Mouse (Mus musculus) brain, adult 2 months (tissue): Measurements from ENCODE around the gene Recql5.

Experiments used
- DNase-seq: peaks from one replicate; pipeline ENCODE4 v3.0.0; 2011; ENCODE audit warnings: low read depth, low spot score

Gene Recql5

DNA sequence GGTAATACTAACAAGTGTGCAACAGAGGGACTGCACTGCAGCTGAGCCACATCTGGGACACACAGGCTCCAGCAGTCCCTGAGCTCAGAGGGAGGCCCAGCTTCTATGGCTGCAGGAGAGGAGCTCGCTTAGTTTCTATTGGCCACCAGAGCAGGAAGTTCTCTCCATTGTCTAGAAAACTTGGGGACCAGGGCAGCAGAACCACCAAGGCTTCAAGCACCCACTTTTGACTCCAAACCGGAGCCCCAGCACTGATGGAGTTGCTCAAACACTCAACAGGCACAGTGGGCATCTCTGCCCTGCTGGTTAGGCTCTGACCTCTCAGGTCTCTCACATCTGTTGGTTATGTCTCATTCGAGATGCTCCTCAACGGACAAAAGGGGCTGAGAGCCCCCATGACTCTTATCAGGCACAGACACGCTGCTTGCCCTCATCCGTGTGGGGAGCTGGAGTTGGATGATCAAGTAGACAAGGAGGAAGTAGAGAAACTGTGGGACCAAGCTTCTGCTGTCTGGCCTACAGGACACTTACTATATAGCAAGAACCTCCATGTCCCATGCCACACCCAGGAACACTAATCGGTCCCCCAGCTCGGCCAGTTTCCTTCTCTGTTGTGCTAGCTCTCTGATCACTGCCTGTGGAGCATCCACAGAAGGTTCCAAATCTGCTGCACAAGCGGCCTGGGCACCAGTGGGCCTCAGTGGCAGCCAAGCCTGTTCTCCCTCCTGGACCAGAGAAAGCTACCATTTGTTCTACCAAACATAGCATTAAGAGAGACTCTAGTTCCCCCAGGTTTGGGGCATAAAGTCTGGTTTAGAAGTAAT is 31.7 kb downstream of the Recql5 start:
- DNase-seq: no peak

- DNase-seq: no peak
Measured at GRCm38 (mm10) chr11:115900561-115901337, 32.5 kb downstream of the Recql5 start.

- no peak for DNase-seq
Measured at GRCm38 (mm10) chr11:115899486-115900266, 33.6 kb downstream of the Recql5 start, which contains the start of gene Smim5. Gene Smim5, plus strand, starts transcription at chr11:115899966.

- peak; percentile 98 for DNase-seq
Measured at GRCm38 (mm10) chr11:115898886-115899285, 34.4 kb downstream of the Recql5 start.

GRCm38 (mm10) chr11:115898446-115898845 is 34.8 kb downstream of the Recql5 start:
- DNase-seq: no peak

- peak; percentile 31 for DNase-seq
Measured at GRCm38 (mm10) chr11:115894755-115895520, 38.3 kb downstream of the Recql5 start.

DNA sequence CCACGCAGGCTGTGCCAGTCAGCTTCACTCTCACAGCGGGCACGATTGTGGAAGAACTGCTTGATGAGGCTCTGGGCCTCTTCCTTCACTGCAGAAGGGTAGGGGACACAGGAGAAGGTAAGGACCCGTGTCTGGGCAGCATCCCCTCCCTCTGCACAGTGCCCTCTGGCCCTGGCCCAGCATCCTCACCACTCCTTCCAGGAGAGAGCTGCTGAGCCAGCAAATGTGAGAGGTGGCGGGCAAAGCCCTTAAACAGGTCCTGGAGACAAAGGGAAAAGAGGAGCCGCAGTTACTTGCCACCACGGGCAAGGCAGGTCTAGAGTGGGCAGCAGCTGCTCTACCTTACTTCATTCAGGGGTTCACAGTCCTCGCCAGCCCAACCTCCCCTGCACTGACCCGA is 40.2 kb downstream of the Recql5 start:
- DNase-seq: no peak

- DNase-seq: no peak
Measured at GRCm38 (mm10) chr11:115892213-115892612, 41.1 kb downstream of the Recql5 start.

- no peak for DNase-seq
Measured at GRCm38 (mm10) chr11:115889159-115889558, 44.1 kb downstream of the Recql5 start.

GRCm38 (mm10) chr11:115888020-115888419 is 45.3 kb downstream of the Recql5 start:
- DNase-seq: no peak

GRCm38 (mm10) chr11:115886446-115886845 is 46.8 kb downstream of the Recql5 start:
- DNase-seq: no peak

- no peak for DNase-seq
Measured at GRCm38 (mm10) chr11:115885281-115885680, 48.0 kb downstream of the Recql5 start.

DNA sequence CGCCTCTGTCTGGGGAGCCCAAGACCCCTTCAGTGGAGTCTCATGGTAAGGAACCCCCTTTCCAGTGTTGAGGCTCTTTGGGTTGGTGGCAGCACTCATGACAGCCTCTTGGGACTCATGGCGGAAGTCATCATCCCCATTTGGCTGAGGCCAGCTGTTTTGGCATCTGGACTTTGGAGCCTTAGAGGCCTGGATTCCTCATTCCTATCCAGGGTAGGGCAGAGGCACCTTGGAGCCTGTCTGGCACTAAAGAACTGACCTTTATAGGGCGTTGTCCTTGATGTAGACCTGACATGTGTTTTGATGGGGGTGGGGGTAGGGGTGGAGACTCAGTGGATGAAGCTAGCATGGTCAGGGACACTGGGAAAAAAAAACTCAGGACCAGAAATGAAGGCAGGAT is 48.9 kb downstream of the Recql5 start:
- DNase-seq: no peak

DNA sequence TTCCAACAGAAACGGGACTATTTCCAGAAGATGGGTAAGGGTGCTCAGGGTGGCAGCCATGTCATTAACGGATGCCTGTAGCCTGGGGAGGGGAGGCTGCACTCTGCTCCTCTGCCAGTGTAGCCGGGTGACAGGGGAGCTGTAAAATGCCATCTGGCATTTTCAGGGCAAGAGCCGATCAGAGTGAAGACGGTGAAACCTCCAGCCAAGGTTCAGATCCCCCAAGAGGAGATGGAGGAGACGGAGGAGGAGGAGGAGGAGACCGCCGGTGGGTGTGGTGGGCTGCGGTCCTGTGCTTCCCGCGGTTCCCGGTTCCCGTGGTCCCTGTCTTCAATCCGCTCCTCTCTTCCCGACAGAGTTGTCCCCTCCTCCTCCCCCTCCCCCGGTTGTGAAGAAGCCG is 50.0 kb downstream of the Recql5 start:
- DNase-seq: no peak

GRCm38 (mm10) chr11:115881002-115881401 is 52.3 kb downstream of the Recql5 start:
- peak; percentile 21 for DNase-seq

GRCm38 (mm10) chr11:115878071-115878470 is 55.2 kb downstream of the Recql5 start:
- DNase-seq: no peak

GRCm38 (mm10) chr11:115877174-115877755 is 56.0 kb downstream of the Recql5 start:
- DNase-seq: no peak

DNA sequence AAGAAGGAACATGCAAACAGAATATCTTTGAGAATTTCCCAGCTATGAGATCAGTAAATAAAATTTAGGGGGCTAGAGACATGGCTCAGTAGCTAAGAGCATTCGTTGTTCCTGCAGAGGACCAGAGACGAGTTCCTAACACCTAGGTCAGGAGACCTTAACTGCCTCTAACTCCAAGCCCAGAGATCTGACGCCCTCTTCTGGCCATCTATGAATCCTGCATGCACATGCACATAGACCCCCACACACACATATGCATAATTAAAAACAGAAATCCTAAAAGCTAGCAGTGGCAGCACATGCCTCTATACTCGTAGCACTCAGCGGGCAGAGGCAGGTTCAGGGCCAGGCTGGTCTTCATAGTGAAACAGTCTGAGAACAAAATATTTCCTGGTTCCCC is 56.8 kb downstream of the Recql5 start:
- DNase-seq: no peak

- no peak for DNase-seq
Measured at GRCm38 (mm10) chr11:115875935-115876334, 57.3 kb downstream of the Recql5 start.

- no peak for DNase-seq
Measured at GRCm38 (mm10) chr11:115872437-115872836, 60.8 kb downstream of the Recql5 start.

DNA sequence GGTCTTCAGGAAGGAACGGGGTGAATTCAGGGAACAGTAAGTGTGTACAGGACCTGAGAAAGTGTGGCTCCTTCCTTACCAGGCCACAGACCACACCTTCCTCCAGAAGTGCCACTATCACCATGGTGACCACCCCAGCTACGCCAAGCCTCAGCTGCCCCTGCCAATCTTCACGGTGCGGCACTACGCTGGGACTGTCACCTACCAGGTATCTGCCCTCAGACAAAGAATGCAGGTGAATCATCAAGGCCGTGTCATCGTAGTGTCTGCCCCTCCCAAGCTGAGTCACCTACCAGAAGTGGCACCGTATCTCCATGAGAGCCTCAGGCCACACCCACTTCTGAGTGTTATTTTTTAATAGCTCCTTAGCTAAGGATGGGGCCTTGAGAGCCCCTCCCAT is 63.9 kb downstream of the Recql5 start:
- DNase-seq: peak; percentile 22
